Mouse (Mus musculus) spleen, adult 2 months (tissue): ENCODE data around the gene Arhgap28.

Experiments used
- CTCF ChIP-seq: fragments of 200-500 bp; IDR thresholded peaks from 2 replicates; pipeline ENCODE4 v1.5.1; 2011; ENCODE audit warnings: mild to moderate bottlenecking, inconsistent platforms; ENCODE audit not compliant: insufficient read depth, insufficient read length, insufficient replicate concordance; ENCODE audit errors: extremely low read depth
- POLR2A ChIP-seq: fragments of 200-500 bp; IDR thresholded peaks from 2 replicates; pipeline ENCODE4 v1.6.1; 2011; ENCODE audit warnings: low read depth, low read length, inconsistent platforms

DNA sequence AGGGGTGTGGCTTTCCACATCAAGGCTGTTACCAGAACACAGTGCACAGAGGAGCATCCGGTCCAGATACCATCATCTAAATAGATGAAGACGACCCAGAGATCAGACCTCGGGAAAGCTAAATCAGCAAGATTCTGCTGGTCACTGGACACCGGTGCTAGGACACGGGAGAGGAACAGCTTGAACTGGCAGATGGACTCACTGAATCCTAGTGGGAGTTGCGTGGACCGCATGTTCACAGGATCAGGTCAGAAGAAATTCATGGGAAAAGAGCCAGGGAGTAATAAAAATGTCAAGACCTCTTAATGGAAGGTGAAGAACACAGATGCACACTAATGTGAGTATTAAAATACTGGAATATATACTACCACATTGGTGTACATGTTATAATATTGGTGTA is 85.7 kb downstream of the Arhgap28 start:
- TF ChIP-seq CTCF, result no peak
- no peak for TF ChIP-seq POLR2A
